Mouse (Mus musculus): ENCODE measurements around the gene Faim2.

The Faim2 gene

DNA sequence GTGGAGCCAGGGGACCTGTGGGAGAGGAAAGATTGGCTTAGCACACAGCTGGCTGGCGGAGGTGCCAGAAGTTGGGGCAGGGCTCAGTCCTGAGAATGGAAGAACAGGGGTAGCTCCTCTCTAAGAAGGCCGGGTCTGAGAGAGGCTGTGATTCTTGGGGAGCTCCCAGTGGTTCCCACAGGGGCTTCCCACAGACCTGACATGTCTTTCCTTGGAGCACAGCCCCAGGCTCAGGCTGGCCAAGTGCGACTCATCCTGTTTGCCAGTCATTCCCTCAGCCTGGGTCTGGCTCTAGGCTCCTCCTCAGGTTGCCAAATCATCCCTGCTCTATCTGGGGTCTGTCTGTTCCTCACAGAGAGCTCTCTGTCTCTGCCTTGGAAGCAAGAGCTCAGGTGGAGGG lies 17.3 kb downstream of the Faim2 start:
- in situ Hi-C loops (cut with MboI, MseI) = loop anchor here (10.0 to 25.0 kb wide), 2 partner anchors 634 to 1298 kb away; partner anchors contain the start of genes Gm44579 (in 1 of the 2) and Olfr287 (in 1 of the 2)

DNA sequence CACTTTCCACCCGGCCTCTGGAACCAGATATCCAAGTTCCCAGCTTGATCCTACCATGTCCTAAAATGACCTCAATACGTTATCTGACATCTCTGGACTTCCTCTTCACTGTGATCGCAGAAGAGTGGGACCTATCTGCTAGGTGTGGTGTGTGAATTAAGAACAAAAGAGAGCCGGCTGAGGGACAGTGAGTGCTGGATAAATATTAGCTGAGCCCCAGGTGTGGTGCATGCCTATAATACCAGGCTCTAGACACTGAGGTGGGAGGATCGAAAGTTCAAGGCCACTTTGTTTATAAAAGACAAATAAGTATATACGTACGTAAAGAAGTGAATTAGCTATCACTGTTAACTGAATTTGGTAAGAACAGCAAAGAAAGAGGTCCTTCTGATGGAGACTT lies 18.1 kb downstream of the Faim2 start:
- in situ Hi-C loops (cut with MboI, MseI) = loop anchor here (10.0 to 25.0 kb wide), 2 partner anchors 635 to 1298 kb away; partner anchors contain the start of genes Gm44579 (in 1 of the 2) and Olfr287 (in 1 of the 2)

DNA sequence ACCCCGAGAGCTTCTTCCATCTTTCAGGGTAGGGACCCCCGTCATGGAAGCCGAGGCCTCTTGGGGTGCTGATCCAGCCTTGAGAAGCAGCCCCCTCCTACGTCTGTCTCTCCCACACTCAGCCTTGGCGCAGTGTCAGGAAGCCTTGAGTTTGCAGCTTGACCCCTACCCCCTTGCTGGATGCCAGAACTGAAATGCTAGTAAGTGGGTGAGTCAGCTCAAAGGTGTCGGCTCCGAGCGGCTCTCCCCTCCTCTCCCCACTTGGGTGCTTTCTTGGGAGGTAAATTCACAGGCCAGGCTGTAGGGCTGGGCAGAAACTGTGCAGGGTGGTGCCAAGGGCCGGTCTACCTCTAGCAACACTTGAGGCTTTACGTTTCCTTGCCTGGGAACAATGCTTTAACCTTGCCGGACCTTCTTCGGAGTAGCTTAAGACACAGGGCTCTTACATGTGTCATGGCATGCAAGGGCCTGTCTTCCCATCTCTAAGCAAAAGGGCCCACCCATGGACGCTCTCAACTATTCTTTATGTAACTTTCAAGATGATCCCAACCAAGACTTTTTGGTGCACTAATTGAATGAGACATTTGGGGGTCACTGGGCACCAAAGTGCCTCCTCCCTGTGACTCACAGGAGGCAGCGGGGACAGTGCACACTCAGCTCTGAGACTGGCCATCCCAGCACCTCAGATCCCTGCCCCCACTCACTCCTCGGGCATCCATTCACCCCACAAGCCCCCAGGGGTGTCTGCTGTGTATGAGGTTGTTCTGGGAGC lies 22.5 kb downstream of the Faim2 start:
- in situ Hi-C loops (cut with MboI, MseI) = loop anchor here in 1 of 2 experiments (25.0 kb wide), 1 partner anchor 1293 kb away; the partner anchor contains the start of genes Gm44579 and Olfr287

DNA sequence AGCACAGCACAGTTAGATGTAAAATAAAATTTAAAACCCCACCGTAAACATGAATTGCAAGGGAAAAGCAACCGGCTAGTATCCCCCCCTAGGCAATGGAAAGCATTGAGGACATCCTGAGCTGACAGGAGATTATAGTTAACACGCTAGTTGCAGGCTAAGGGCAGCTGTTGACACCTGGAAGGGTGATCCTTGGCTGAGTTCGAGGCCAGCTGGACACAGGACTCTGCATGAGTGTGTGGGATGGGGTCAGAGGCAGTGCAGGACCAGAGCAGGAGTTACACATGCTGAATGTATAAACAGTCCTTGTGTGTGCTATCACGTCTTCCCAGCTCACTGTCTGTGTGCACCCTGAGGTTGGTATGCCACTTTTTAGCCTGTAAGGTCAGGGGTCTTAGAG lies 24.7 kb downstream of the Faim2 start:
- in situ Hi-C loops (cut with MboI, MseI) = loop anchor here in 1 of 2 experiments (25.0 kb wide), 1 partner anchor 1291 kb away; the partner anchor contains the start of genes Gm44579 and Olfr287

DNA sequence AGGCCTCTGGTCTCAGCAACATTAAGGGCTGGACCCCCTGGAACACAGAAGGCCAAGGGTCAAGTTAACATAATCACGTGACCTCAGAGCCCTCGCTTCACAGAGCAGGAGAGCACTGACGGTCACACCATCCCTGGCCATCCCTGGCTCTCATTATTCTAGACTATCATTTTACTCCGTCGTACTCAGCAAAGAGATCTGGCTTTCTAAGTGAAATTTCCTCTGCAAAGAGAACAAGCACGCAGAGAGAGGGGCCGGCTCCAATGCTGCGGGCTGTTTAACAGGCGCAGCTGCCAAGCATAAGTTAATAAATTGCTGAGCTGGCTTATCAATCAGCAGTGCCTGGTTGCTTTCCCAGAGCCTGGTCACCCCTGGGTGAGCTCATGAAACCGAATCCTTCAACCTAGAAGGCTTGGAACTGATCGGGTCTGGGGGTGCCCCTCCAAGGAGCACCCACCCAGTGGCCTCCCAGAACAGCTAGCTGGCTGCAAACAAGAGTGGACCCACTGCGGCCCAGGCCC lies 25.6 kb downstream of the Faim2 start:
- in situ Hi-C loops (cut with MboI, MseI) = loop anchor here in 1 of 2 experiments (25.0 kb wide), 1 partner anchor 1290 kb away; the partner anchor contains the start of genes Gm44579 and Olfr287

DNA sequence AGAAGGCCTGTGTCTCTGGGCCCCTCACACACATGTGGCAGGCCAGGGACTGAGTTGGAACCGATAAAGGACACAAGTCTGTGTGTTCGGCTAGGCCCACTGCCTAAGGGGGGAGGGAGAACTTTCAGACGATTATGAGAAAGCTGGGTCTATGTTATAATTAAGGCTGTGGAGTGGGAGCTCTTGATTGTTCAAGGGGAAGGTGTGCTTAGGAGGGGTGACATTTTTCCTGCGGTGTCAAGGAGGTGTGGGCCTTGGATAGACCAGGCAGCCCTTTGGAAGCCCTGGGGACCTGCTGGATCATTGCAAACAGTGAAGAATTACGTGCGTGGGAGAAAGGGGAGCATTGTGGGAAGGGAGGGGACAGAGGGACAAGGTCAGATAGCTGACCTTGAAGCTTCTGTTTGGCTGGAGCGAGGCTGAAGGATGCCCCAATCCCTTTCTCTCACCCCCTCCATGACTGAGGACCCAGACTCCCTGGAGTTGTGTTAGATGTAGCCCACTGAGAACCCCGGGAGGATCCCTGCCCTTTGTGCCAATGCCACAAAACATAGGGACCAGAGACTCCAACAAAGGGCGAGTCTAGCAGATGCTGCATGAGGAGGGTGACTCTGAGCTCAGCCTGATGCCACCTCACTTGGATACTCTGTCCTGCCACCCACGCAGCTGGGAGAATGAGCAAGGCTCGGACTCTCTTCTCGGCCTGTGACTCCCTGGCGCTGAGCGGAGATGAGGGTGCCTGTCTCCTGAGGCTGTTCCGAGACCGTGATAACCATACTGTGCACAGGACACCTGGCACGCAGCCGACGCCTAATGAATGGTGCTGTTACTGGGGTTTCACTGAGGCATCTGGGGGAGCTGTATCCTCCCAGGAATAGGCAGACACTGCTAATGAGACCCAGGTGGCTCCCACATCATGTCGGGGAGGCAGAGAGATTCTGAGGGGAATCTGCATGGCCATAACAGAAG lies 26.4 kb downstream of the Faim2 start:
- in situ Hi-C loops (cut with MboI, MseI) = loop anchor here in 1 of 2 experiments (25.0 kb wide), 1 partner anchor 1289 kb away; the partner anchor contains the start of genes Gm44579 and Olfr287

DNA sequence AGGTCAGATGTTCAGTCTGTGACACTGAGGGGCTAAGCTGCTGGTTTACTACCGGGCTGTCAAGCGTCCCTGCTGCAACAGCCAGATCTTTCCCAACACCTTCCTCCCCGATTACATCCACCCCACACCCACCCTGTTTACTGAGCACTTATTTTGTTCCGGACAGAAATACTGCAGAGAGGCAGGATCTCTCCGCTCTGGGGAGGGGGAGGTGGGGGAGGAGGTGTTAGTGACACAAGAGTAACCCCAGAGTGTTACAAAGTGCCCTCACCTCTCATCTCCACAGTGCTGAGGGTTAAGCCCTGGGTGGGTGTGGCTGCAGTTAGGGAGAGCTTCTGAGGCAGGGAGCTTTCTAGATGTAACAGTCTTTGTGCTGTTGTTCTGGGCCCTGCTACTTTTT lies 27.6 kb downstream of the Faim2 start:
- in situ Hi-C loops (cut with MboI, MseI) = loop anchor here in 1 of 2 experiments (25.0 kb wide), 1 partner anchor 1288 kb away; the partner anchor contains the start of genes Gm44579 and Olfr287

DNA sequence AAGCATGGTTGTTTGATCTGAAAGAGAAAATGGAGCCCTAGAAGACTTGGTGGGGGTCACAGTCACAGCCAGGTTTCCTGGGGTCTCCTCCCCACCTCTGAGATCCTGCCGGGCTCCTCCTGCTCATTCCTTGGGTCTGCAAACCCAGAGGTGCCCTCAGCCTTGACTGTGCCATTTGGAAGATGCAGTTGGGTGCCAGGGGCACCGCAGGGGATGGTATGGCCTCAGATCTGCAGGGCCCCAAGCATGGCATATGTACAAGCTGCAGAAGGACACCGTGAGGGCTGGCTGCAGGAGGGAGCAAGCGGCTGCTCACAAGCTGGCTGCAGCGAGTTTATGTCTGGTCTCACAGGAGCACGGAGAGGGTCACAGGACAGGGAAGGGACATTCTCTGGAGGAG lies 28.2 kb downstream of the Faim2 start:
- in situ Hi-C loops (cut with MboI, MseI) = loop anchor here (5.0 to 25.0 kb wide), 3 partner anchors 173 to 1287 kb away; partner anchors contain the start of genes Asic1 (in 2 of the 2), Gm44579 (in 1 of the 2) and Olfr287 (in 1 of the 2)

DNA sequence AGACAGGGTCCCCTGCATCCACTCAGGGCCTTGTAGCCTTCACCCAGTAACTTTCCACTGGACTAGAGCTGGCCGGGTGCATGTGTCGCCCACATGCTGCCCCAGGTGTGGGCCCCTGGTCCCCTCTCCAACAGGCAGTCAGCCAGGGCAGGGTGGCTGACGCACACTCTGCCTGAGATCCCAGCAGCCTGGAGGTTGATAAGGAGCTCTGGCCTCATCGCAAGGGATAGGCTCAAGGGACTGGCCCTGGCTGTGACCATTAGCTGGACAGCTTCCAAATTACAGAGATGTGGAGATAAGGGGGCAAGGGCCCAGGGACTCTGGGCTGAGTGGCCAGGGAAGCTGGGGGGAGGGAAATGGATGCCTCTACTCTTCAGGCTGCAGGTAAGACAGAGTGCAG lies 29.2 kb downstream of the Faim2 start:
- in situ Hi-C loops (cut with MboI, MseI) = loop anchor here (5.0 to 10.0 kb wide), 2 partner anchors 174 to 176 kb away; partner anchors contain the start of gene Asic1 (in 2 of the 2)

DNA sequence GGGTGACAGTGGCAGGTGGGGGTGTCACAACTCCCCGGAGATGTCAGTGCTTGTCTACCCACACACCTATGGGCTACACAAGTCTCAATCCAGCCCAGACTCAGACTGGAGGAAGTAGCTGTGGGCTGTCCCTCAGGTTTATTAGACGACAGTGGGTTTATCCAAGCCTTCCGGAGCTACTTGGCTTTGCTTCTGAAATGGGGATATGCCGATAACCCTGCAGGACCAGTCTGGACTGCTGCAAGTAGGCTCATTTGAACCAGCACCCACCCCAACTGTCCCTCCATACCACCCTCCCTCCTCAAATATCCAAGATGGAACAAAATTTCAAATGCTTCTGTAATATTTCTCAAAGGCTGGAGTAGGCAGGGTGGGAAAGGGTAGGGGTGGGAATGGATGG lies 29.6 kb downstream of the Faim2 start:
- in situ Hi-C loops (cut with MboI, MseI) = loop anchor here (5.0 to 10.0 kb wide), 2 partner anchors 174 to 176 kb away; partner anchors contain the start of gene Asic1 (in 2 of the 2)

DNA sequence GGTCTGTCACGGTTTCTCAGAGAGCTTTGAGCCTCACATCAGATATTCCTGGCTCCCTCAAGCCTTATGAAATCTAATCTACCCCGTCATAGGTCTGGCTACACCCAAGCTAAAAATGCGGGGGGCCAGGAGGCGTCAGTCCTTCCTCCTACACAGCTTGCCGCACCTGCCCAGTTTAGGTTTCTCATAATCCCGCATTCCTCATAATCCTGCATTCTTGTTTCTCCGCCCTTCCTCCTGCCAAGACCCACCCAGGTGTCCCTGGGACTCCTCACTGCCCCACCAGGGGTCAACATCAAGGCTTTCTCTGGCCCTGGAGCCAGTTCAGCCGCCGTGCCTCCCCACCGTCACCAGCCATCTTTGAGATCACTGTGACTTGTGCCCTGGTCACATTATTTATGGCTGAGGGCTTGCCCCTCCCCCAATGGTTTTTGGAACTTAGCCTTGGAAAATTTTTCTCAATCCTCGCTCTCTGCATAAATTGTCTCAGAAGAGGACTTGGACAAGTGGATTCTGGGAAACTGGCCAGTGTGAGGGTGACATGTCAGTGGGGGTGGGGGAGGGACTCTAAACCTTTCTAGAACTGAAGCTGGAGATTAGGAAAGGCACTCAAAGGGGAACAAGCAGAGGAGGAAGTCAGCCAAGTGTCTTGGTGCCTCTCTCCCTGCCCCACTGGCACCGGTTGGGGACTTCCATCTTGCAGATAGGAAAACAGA lies 30.3 kb downstream of the Faim2 start:
- in situ Hi-C loops (cut with MboI, MseI) = loop anchor here (5.0 to 10.0 kb wide), 2 partner anchors 175 to 177 kb away; partner anchors contain the start of gene Asic1 (in 2 of the 2)

DNA sequence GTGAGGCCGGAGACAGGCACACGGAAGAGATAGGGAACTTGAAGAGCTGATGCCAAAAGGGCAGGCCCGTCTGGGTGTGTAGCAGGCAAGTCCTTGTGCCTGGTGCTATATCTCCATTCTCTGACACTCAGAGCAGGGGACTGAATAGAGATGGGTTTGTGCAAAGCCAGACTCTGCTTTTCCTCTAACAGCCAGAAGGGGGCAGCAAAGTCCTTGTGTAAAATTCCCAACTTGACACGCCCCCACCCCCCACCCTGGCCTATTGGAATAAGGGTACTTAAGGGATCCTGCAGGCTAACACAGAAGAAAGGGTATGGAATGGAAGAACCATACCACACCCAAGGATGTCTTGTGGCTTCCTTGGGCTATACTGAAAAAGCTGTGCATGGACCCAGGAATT lies 30.9 kb downstream of the Faim2 start:
- in situ Hi-C loops (cut with MboI, MseI) = loop anchor here (5.0 to 10.0 kb wide), 2 partner anchors 175 to 178 kb away; partner anchors contain the start of gene Asic1 (in 2 of the 2)

DNA sequence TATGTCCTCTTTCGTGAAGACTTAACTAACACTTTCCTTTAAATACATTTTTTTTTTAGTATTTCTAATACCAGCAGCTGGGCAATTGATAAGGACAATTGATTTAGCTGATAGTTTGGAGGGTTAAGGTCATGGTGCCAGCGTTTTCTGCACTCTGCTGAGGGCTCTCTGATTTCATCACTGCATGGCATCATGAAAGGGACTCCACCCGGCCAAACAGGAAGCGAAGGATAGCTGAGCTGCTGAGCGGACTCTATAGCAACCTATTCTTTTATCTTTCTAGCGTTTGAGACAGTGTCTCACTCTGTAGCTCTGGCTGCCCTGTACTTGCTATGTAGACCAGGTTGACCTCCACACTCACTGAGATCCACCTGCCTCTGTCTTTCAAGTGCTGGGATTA lies 43.2 kb downstream of the Faim2 start:
- in situ Hi-C loops (cut with MboI, MseI) = no loop called here

DNA sequence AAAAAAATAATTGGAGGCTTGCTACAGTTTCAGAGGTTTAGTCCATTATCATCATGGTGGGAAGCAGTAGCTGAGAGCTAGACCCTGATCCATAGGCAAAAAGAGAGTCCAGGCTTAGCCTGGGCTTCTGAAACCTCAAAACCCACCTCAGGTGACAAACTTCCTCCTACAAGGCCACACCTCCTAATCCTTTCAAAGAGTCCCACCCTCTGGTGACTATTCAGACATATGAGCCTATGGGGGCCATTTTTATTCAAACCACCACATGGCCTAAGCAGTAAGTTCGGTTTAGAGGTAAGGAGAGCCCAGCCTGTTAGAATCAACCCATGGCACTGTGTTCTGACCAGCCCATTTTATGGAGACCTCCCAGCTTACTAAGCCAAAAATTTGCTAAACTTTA lies 52.2 kb downstream of the Faim2 start:
- in situ Hi-C loops (cut with MboI, MseI) = no loop called here

DNA sequence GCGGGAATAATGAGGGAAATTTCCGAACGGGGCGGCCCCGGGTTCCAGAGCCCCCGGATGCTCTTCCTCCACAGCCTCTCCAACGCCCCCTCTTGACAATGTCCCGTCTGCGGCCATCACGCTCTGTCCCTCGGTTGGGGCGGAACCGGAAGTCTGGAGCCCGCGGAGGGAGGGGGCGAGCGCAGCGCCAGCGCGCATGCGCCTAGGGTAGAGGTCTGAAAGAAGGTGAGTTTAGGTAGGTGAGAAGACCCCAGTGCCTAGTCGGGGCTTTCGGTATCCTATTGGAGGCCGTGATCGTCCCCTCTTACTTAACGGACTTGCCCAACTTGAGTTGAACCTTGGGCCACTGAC lies 53.4 kb downstream of the Faim2 start, which contains the start of gene Bcdin3d:
Bcdin3d (minus strand) TSS at position 155 of the 351 bp plus-strand sequence.
- in situ Hi-C loops (cut with MboI, MseI) = no loop called here

DNA sequence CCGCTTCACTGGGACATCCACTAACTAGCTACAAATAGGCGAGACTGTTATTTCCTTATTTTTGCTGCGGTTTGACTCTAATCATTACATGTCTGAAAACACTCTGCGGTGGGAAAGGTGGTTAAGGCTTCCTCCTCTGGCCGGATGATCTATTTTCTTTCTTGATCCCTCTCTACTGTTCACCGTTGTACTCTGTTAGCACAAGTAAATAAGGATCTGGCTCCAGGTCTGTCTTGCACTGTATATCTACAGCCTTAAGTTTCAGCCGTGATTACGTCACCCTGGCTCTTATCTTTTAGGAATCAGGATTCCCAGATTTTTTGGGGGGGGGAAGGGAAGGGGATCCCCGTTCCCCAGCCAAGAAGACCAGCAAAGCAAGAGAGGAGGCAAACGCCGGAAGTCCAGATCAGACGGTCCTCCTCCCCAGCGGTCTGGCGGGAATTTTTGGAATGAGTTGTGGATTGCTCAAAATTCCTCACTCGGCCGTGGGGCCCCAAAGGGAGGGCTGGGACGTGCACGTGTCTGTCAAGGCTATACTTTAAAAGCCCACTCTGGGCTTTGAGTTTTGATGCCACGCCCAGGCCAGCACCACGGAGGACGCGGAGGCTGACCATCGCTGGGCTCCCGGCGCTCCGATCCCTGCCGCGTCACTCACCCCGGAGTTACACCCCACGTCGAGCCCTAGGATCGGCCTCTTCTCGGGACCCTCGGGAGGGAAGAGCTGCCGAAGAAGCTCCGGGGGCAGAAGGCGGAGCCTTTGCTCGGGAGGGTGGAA lies 54.0 kb downstream of the Faim2 start:
- in situ Hi-C loops (cut with MboI, MseI) = no loop called here

DNA sequence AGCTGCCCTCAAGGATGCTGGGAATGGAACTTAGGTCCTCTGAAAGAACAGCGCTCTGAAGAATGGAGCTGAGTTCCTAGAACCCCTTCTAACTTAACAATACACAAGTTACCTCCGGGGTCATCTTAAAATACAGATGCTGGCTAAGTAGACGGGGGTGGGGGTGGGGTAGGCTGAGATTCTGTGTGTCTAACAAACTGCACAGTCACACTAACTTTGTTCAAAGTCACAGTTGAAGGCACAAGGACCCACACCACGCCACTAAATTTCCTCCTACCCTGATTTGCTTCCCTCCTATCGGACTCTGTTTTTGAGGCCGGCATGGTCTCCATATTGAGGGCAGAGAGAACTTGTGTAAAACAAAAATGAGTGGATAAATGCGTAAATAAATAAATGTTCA lies 55.0 kb downstream of the Faim2 start:
- in situ Hi-C loops (cut with MboI, MseI) = no loop called here

DNA sequence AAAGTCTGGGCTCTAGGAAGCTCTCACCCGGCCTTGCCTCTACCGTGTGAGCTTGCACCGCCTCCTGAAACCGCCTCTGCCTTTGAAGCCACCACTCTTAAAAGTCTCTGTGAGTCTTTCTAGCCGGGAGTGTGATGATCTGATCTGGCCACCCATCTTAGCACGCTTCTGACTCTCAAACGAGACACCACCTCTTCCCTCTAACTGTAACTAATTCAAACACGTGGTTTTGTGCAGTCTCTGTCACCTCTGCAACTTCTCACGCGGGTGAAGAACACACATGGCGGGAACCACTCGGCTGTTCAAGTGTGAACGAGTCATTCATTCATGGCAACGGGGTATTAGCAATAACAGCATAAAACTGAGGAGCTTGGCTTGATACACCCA lies 56.3 kb downstream of the Faim2 start:
- in situ Hi-C loops (cut with MboI, MseI) = no loop called here

DNA sequence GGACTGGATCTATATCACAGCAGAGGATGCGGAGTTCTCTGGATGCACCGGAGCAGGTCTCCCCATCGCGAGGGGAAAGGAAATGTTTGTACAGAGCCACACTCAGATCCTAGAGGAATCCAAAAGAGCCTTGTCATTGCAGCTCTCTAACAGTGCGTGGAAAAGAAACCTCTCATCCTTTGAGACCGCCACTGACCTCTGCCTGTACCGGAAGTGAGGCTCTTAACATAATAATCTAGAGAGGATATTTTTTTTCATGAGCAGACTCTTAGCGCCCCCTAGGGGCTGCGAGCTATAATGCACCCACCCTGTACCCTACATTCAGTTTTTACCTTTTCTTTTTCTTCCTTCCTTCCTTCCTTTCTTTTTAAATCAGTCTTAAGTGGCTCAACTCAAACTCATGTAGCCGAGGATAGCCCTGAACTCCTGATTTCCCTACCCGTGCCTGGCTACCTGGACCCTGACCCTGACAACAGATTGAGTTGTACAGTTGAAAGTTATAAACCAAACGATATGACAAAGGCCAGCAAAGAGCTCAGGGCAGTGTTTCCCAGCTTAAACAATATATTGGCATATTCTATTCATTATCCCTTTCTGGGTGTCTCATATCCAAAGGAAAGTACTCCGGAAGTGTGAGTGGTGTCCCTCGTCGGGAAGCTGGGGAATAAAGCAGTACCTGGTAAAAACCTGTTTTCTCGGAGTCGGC lies 56.8 kb downstream of the Faim2 start:
- in situ Hi-C loops (cut with MboI, MseI) = no loop called here

Measured in T-helper 17 cell (primary cell).